Mouse (Mus musculus) cerebellum, adult 11 months (tissue): ENCODE data around the gene Col11a1.

ENCODE experiments used
- DNase-seq: peaks from one replicate; pipeline ENCODE4 v3.0.0; 2022

The Col11a1 gene

GRCm38 (mm10) chr3:114029971-114030635, at the start of gene Col11a1:
Gene Col11a1 (plus strand): TSS chr3:114030540.
- DNase-seq: peak; percentile 4

- DNase-seq: no peak
These were observed 39.4 kb upstream of the Col11a1 start for GRCm38 (mm10) chr3:113990936-113991335.

GRCm38 (mm10) chr3:114030886-114031285, 546 bp downstream of the Col11a1 start:
- DNase-seq: no peak

- DNase-seq: no peak
These were observed 1.2 kb downstream of the Col11a1 start for GRCm38 (mm10) chr3:114031351-114032213.

GRCm38 (mm10) chr3:114032333-114032732, 2.0 kb downstream of the Col11a1 start:
- no peak for DNase-seq

- no peak for DNase-seq
These were observed 22.1 kb downstream of the Col11a1 start for GRCm38 (mm10) chr3:114052406-114052805.

- no peak for DNase-seq
These were observed 23.2 kb downstream of the Col11a1 start for GRCm38 (mm10) chr3:114053501-114053900.

- DNase-seq: no peak
These were observed 34.8 kb downstream of the Col11a1 start for GRCm38 (mm10) chr3:114065123-114065522.

- DNase-seq: no peak
These were observed 35.2 kb downstream of the Col11a1 start for GRCm38 (mm10) chr3:114065587-114065986.

- no peak for DNase-seq
These were observed 69.0 kb downstream of the Col11a1 start for GRCm38 (mm10) chr3:114099335-114099734.

GRCm38 (mm10) chr3:114107099-114107498, 76.8 kb downstream of the Col11a1 start:
- DNase-seq: no peak

GRCm38 (mm10) chr3:114147140-114147539, 116.8 kb downstream of the Col11a1 start:
- no peak for DNase-seq

GRCm38 (mm10) chr3:114197964-114198750, 167.8 kb downstream of the Col11a1 start:
- DNase-seq: no peak

GRCm38 (mm10) chr3:114212255-114212654, 181.9 kb downstream of the Col11a1 start:
- DNase-seq: no peak

GRCm38 (mm10) chr3:114216105-114216504, 185.8 kb downstream of the Col11a1 start:
- DNase-seq: no peak

- DNase-seq: no peak
These were observed 199.2 kb downstream of the Col11a1 start for GRCm38 (mm10) chr3:114229501-114229900.
